Mouse (Mus musculus) megakaryocyte, embryonic 14.5 days (primary cell): Measurements from ENCODE around the gene Hnrnph2. TPM values are rescaled to one million over a fixed set of nuclear protein-coding genes. Genes with fewer than 3 reads are reported as not detected.

Source experiments
- H3K27me3 ChIP-seq: replicated peaks from 2 replicates; pipeline ENCODE3; 2012; ENCODE audit warnings: inconsistent platforms
- H3K36me3 ChIP-seq: replicated peaks from 2 replicates; pipeline ENCODE3; 2012; ENCODE audit warnings: low read length, inconsistent platforms, mixed read lengths
- H3K4me1 ChIP-seq: 2 replicates; pipeline ENCODE4 v1.6.1; 2012; ENCODE audit warnings: inconsistent platforms
- H3K4me3 ChIP-seq: replicated peaks from 2 replicates; pipeline ENCODE3; 2012; ENCODE audit warnings: moderate library complexity, mild to moderate bottlenecking, inconsistent platforms
- H3K9me3 ChIP-seq: 2 replicates; pipeline ENCODE4 v1.6.1; 2012; ENCODE audit warnings: inconsistent platforms
- FLI1 ChIP-seq: IDR thresholded peaks from 2 replicates; pipeline ENCODE4 v1.6.1; 2012; ENCODE audit warnings: low read length, inconsistent platforms, mixed read lengths
- GATA1 ChIP-seq: IDR thresholded peaks from 3 replicates; pipeline ENCODE4 v1.6.1; 2012; ENCODE audit warnings: mixed read lengths, low read length, inconsistent platforms, borderline replicate concordance
- polyA plus RNA-seq: library from polyadenylated mRNA; stranded (reverse); fragments of >175 nt; gene quantifications from 2 replicates; pipeline ENCODE4 v1.2.3, GENCODE M21; 2012; ENCODE audit warnings: low replicate concordance; ENCODE audit not compliant: insufficient read depth

The Hnrnph2 gene
- polyA plus RNA-seq, 1 experiment, result 11.7 TPM

DNA sequence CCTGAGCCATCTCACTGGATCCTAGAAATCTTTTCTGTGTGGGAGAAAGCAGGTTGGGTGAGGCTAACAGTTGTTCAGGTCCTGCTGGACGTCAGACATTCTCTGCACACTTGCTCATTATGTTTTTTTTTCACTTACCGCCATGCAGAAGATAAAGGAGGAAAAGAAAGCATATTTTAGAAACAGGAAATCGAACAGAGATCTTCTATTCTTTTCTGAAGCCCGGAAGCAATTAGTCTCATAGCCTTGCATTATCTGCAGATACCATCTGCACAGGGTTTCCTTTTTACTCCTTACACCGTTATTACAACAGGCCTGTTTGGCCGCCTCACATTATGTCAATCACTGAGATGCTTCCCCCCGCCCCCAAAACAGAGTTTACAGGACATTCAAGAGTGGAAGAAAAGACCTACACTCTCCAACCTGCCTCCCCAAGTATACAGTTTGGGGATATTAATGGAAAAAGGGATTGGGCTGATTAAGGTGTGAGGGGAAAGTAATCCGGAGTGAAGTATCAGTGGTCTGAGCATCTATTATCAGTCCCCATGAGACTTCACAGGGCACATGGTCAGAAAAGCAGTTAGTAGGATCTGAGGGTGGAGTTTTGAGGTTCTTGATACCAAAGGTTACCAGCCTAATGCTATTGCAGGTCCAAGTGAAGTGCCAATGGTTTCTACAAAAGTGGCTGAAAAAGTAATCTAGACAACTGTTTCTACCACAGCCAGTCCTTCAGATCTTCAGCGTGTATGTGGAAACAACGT lies 40.2 kb downstream of the Hnrnph2 start:
- H3K9me3 ChIP-seq, result no peaks in the 10 kb centered on the region

DNA sequence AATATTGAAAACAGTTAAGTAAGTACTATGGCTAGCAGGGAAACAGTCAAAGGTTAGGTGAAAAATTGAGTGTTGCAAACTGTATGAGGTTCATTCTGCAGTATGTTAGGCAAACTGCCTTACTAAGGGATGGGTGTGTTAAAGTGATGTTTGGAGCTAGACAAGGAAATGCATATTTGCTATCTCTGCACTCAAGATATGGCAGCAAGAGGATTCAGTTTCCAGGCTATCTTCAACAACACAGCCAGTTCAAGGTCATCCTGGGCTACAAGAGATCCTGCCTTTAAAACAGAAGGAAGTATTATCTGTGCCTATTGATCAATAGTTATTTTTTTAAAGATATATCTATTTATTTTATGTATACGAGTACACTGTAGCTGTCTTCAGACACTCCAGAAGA lies 45.4 kb downstream of the Hnrnph2 start:
- Histone ChIP-seq H3K4me1 (peaks cover 20% of the 10 kb centered on the region), H3K27me3 (no peaks in the 10 kb centered on the region), H3K9me3 (no peaks in the 10 kb centered on the region), H3K36me3 (no peaks in the 10 kb centered on the region), H3K4me3 (no peak overlapping the region)
- TF ChIP-seq GATA1 (no peak), FLI1 (no peak)

More for the DNA sequence above, 40.2 kb downstream of the Hnrnph2 start:
- Histone ChIP-seq H3K27me3 (no peaks in the 10 kb centered on the region), H3K4me1 (peaks cover 18% of the 10 kb centered on the region), H3K4me3 (no peak overlapping the region), H3K36me3 (no peaks in the 10 kb centered on the region)
- TF ChIP-seq FLI1 (no peak), GATA1 (no peak)

DNA sequence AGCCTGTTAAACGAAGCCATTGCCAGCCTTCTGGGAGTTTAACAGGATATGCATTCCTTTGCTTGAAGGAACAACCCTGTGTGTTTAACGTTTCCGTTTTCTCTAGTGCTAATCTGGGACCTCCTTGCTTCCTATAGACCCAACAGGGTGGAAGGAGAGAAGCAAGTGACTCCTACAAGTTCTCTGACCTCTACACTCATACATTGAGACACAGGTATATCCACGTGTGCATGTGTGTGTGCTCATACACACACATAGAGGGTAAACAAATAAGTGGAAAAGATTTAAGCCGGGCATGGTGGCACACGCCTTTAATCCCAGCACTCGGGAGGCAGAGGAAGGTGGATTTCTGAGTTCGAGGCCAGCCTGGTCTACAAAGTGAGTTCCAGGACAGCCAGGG lies 46.4 kb downstream of the Hnrnph2 start:
- Histone ChIP-seq H3K36me3 (no peaks in the 10 kb centered on the region), H3K4me3 (no peak overlapping the region), H3K9me3 (no peaks in the 10 kb centered on the region), H3K4me1 (peaks cover 28% of the 10 kb centered on the region), H3K27me3 (no peaks in the 10 kb centered on the region)
- TF ChIP-seq GATA1, result no peak
- TF ChIP-seq FLI1, result no peak

DNA sequence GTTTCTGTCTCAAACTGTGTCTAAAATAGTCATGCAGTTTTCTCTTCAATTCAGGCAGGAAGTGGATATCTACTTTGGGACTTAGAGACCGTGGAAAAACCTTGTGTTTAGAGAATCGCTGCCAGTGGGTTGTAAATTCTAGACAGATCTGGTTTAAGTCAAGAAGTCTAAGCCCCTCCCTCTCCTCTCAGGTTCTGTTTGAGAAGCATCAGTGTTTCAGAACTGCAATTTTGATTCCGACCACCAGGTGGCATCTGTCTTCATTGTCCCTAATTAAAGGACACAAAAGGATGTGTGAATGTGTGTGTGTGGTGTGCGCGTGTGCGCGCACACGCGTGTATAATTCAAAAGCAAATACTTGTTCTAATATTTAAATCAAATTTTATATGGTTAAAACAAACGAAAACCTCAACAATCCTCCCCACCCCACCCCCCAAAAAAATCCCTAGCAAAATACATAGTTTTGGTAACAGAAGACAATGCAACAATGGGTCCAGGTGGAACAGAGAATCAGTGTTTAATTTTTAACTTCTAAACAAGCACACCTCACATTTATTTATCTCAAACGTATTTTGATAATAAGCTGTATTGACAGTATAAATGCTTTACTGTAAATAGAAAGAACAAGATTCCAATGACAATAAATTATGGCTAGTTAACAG lies 47.2 kb downstream of the Hnrnph2 start:
- no peaks in the 10 kb centered on the region for H3K27me3 ChIP-seq
- no peaks in the 10 kb centered on the region for H3K36me3 ChIP-seq
- no peak for TF ChIP-seq GATA1
- TF ChIP-seq FLI1, result no peak
- H3K9me3 ChIP-seq, result no peaks in the 10 kb centered on the region
- H3K4me3 ChIP-seq, result no peak overlapping the region
- H3K4me1 ChIP-seq, result peaks cover 29% of the 10 kb centered on the region

DNA sequence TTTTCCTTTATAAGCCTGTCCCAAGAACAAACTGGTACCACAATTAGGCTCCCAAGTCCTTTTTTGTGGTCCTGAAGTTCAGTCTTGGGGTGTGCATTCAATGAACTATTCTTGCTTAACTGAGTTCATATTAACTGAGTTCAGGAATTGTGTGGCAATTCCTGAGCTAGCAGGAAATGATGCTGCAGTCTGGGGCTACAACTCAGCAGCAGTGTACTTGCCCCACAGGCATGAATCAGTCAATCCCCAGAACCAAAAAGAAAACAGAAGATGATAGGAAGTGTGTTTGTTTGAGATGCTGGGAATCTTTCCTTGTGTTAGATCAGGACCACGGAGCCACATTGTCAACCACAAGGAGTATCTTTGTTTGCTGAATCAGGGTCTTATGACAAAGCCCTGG lies 51.1 kb downstream of the Hnrnph2 start:
- Histone ChIP-seq H3K9me3 (no peaks in the 10 kb centered on the region), H3K27me3 (no peaks in the 10 kb centered on the region), H3K4me1 (peaks cover 28% of the 10 kb centered on the region), H3K4me3 (no peak overlapping the region), H3K36me3 (no peaks in the 10 kb centered on the region)
- TF ChIP-seq GATA1, result no peak
- no peak for TF ChIP-seq FLI1

Other genes starting within 250 kb of the Hnrnph2 start
- not detected in 2 replicates for gene Drp2, start 196.6 kb upstream of the Hnrnph2 start, polyA plus RNA-seq
- gene Taf7l, start 124.7 kb upstream of the Hnrnph2 start, polyA plus RNA-seq, result not detected in 2 replicates
- gene Timm8a1, start 59.3 kb upstream of the Hnrnph2 start, polyA plus RNA-seq, result 4.0 TPM in 1 of 2 replicates, not detected in the other
- gene Btk, start 17.6 kb upstream of the Hnrnph2 start, polyA plus RNA-seq, result 24.4 TPM in 1 of 2 replicates, not detected in the other
- 18.7 and 134 TPM in 2 replicates for gene Rpl36a, start 15.5 kb upstream of the Hnrnph2 start, polyA plus RNA-seq
- gene Gla, start 54 bp upstream of the Hnrnph2 start, polyA plus RNA-seq, result 1.5 TPM in 1 of 2 replicates, not detected in the other
- gene Armcx4, start 85.3 kb downstream of the Hnrnph2 start, polyA plus RNA-seq, result 0.16 and 0.19 TPM in 2 replicates
- 3.0 and 6.6 TPM in 2 replicates for gene Armcx1, start 116.8 kb downstream of the Hnrnph2 start, polyA plus RNA-seq
- gene Armcx6, start 150.2 kb downstream of the Hnrnph2 start, polyA plus RNA-seq, result 4.5 and 6.4 TPM in 2 replicates
- 3.3 TPM in 1 of 2 replicates, not detected in the other for gene Armcx3, start 155.4 kb downstream of the Hnrnph2 start, polyA plus RNA-seq
- gene Armcx2, start 208.0 kb downstream of the Hnrnph2 start, polyA plus RNA-seq, result 2.7 and 6.2 TPM in 2 replicates